Mouse (Mus musculus): ENCODE data around the gene Krt4. TPM values are rescaled to one million over a fixed set of nuclear protein-coding genes. Genes with fewer than 3 reads are reported as not detected.

The Krt4 gene
- polyA plus RNA-seq (2014; fragmentation: Nextera tagmentation; extraction: Ambion mirVana), result 0.97 and 1.3 TPM in 2 replicates

GRCm38 (mm10) chr15:101924635-101925034, at the start of gene Krt4:
Gene Krt4, minus strand, starts transcription at chr15:101924735.
- Histone ChIP-seq H3K27me3 (ENCODE audit: insufficient read depth, low read length) (no peaks in the 10 kb centered on the region; the same call in 1 of the 2 replicates), H3K9me3 (ENCODE audit: low read depth, low read length) (no peaks in the 10 kb centered on the region), H3K4me2 (no peak within 1 kb of the TSS), H3K27ac (ENCODE audit: low read depth) (no peak within 1 kb of the TSS), H3K4me1 (ENCODE audit: insufficient read depth) (peaks cover 7% of the 10 kb centered on the region), H3K9ac (no peak within 1 kb of the TSS), H3K36me3 (ENCODE audit: insufficient read depth) (no peaks in the 10 kb centered on the region), H3K4me3 (ENCODE audit: low read depth, low read length) (no peak within 1 kb of the TSS)
- ATAC-seq (ENCODE audit: insufficient read depth) (no peak), DNase-seq (no peak)
- no peak for TF ChIP-seq CTCF (IDR thresholded peaks at IDR 0.05; ENCODE audit: low read depth)
- 67% methylated on average over 11 of the region's 11 CpGs for WGBS

GRCm38 (mm10) chr15:101973414-101974077, 49.0 kb upstream of the Krt4 start:
- Histone ChIP-seq H3K9me3 (ENCODE audit: low read depth, low read length) (no peaks in the 10 kb centered on the region), H3K27me3 (ENCODE audit: insufficient read depth, low read length) (no peaks in the 10 kb centered on the region), H3K36me3 (ENCODE audit: insufficient read depth) (no peaks in the 10 kb centered on the region), H3K9ac (no peak overlapping the region), H3K27ac (ENCODE audit: low read depth) (no peak overlapping the region), H3K4me1 (ENCODE audit: insufficient read depth) (peaks cover 24% of the 10 kb centered on the region), H3K4me2 (no peak overlapping the region), H3K4me3 (ENCODE audit: low read depth, low read length) (no peak overlapping the region)
- DNase-seq (peak; percentile 98), ATAC-seq (ENCODE audit: insufficient read depth) (peak; percentile 15; the same call in 1 of the 2 replicates)
- TF ChIP-seq CTCF (IDR thresholded peaks at IDR 0.05; ENCODE audit: low read depth), result peak; percentile 98
- 10% methylated on average over 15 of the region's 15 CpGs for WGBS

GRCm38 (mm10) chr15:101970536-101970935, 46.0 kb upstream of the Krt4 start:
- Histone ChIP-seq H3K27ac (ENCODE audit: low read depth) (no peak overlapping the region), H3K4me2 (no peak overlapping the region), H3K4me3 (ENCODE audit: low read depth, low read length) (no peak overlapping the region), H3K36me3 (ENCODE audit: insufficient read depth) (no peaks in the 10 kb centered on the region), H3K9ac (no peak overlapping the region; the same call in 1 of the 2 replicates), H3K9me3 (ENCODE audit: low read depth, low read length) (no peaks in the 10 kb centered on the region), H3K27me3 (ENCODE audit: insufficient read depth, low read length) (no peaks in the 10 kb centered on the region), H3K4me1 (ENCODE audit: insufficient read depth) (no peaks in the 10 kb centered on the region)
- 6% methylated on average over 3 of the region's 6 CpGs for WGBS
- peak; percentile 87 for TF ChIP-seq CTCF (IDR thresholded peaks at IDR 0.05; ENCODE audit: low read depth)
- DNase-seq, result peak; percentile 85
- peak; percentile 26; the same call in 1 of the 2 replicates for ATAC-seq (ENCODE audit: insufficient read depth)

GRCm38 (mm10) chr15:101966808-101967207, 42.3 kb upstream of the Krt4 start:
- TF ChIP-seq CTCF (IDR thresholded peaks at IDR 0.05; ENCODE audit: low read depth), result no peak
- Histone ChIP-seq H3K27ac (ENCODE audit: low read depth) (no peak overlapping the region), H3K9ac (no peak overlapping the region), H3K4me3 (ENCODE audit: low read depth, low read length) (no peak overlapping the region), H3K4me2 (no peak overlapping the region), H3K4me1 (ENCODE audit: insufficient read depth) (no peaks in the 10 kb centered on the region), H3K27me3 (ENCODE audit: insufficient read depth, low read length) (no peaks in the 10 kb centered on the region), H3K9me3 (ENCODE audit: low read depth, low read length) (no peaks in the 10 kb centered on the region), H3K36me3 (ENCODE audit: insufficient read depth) (no peaks in the 10 kb centered on the region)
- DNase-seq (peak; percentile 43), ATAC-seq (ENCODE audit: insufficient read depth) (peak; percentile 48; the same call in 1 of the 2 replicates)
- 64% methylated on average over 8 of the region's 8 CpGs for WGBS

DNA sequence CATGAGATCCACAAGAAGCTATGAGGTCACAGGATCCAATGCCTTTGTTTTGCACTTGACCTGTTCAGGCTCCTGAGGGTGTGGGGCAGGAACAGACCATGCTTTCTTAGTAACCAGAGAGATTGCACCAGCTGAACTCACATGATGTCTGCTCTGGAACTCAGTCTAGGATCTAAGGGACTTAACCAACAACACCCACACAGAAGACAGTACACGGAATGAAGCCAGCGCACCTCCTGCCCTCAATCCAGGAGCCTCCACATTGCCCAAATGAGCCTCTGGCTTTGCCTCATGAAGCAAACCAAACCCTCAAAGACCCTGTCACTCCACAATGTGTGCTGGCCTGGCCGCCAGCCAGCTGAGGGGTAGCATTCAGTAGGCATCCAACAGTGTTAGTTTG, 34.4 kb upstream of the Krt4 start:
- no peak for DNase-seq
- WGBS, result 80% methylated on average over 3 of the region's 3 CpGs
- no peaks in the 10 kb centered on the region for H3K27me3 ChIP-seq (ENCODE audit: insufficient read depth, low read length)
- H3K36me3 ChIP-seq (ENCODE audit: insufficient read depth), result no peaks in the 10 kb centered on the region
- no peak for TF ChIP-seq CTCF (IDR thresholded peaks at IDR 0.05; ENCODE audit: low read depth)
- H3K4me1 ChIP-seq (ENCODE audit: insufficient read depth), result no peaks in the 10 kb centered on the region
- no peak overlapping the region for H3K9ac ChIP-seq
- H3K4me3 ChIP-seq (ENCODE audit: low read depth, low read length), result no peak overlapping the region
- H3K4me2 ChIP-seq, result no peak overlapping the region
- H3K27ac ChIP-seq (ENCODE audit: low read depth), result no peak overlapping the region
- no peaks in the 10 kb centered on the region for H3K9me3 ChIP-seq (ENCODE audit: low read depth, low read length)
- ATAC-seq (ENCODE audit: insufficient read depth), result no peak

- H3K36me3 ChIP-seq (ENCODE audit: insufficient read depth), result no peaks in the 10 kb centered on the region
- DNase-seq (no peak), ATAC-seq (ENCODE audit: insufficient read depth) (no peak)
- H3K27ac ChIP-seq (ENCODE audit: low read depth), result peak within 1 kb of the TSS; percentile 75
- TF ChIP-seq CTCF (IDR thresholded peaks at IDR 0.05; ENCODE audit: low read depth), result no peak
- no peaks in the 10 kb centered on the region for H3K9me3 ChIP-seq (ENCODE audit: low read depth, low read length)
- H3K4me3 ChIP-seq (ENCODE audit: low read depth, low read length), result no peak within 1 kb of the TSS
- H3K4me2 ChIP-seq, result no peak within 1 kb of the TSS
- WGBS, result 81% methylated on average over 9 of the region's 9 CpGs
- no peaks in the 10 kb centered on the region for H3K27me3 ChIP-seq (ENCODE audit: insufficient read depth, low read length)
- H3K4me1 ChIP-seq (ENCODE audit: insufficient read depth), result peaks cover 4% of the 10 kb centered on the region; the same call in 1 of the 2 replicates
- no peak within 1 kb of the TSS for H3K9ac ChIP-seq
Measured at GRCm38 (mm10) chr15:101954187-101954586, 29.7 kb upstream of the Krt4 start, which contains the start of gene Krt78. Gene Krt78, minus strand, starts transcription at chr15:101954287.

DNA sequence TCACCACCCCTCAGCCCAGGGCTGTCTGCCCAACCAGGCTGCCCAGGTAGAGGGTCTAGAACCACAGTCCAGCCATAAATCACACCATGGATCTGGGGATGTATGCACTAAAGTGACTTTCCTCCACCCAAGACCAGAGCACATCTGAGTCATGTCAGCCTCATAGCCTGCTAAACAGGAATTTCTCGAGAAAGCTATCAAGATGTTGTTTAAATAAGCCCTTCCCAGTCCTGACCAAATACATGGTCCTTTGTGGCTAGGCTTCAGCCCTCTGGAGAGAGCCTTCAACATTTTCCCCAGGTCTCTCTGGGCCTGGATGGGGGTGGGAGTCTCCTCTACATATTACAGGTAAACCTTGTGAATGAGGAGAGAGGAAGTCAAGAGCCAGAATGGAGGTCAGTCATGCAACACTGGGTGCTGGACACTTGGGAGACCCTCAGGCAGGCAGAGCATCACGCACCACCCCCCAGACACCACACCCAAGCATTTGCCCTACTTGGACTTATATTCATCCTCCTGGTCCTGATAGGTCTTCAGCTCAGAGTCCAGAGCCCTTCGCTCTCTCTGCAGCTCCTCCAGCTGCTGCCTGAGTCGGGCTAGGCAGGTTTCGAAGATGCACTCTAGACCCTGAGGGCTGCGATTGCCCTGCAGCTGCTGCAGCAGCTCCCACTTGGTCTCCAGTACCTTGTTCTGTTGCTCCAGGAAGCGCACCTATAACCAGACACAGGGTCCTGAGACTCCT, 28.4 kb upstream of the Krt4 start:
- Histone ChIP-seq H3K4me1 (ENCODE audit: insufficient read depth) (peaks cover 4% of the 10 kb centered on the region; the same call in 1 of the 2 replicates), H3K9me3 (ENCODE audit: low read depth, low read length) (no peaks in the 10 kb centered on the region), H3K27ac (ENCODE audit: low read depth) (peak overlapping the region; percentile 75), H3K4me2 (no peak overlapping the region), H3K4me3 (ENCODE audit: low read depth, low read length) (no peak overlapping the region), H3K9ac (no peak overlapping the region), H3K27me3 (ENCODE audit: insufficient read depth, low read length) (no peaks in the 10 kb centered on the region), H3K36me3 (ENCODE audit: insufficient read depth) (no peaks in the 10 kb centered on the region)
- DNase-seq, result peak; percentile 49
- TF ChIP-seq CTCF (IDR thresholded peaks at IDR 0.05; ENCODE audit: low read depth), result no peak
- ATAC-seq (ENCODE audit: insufficient read depth), result no peak
- 72% methylated on average over 7 of the region's 7 CpGs for WGBS
